Mouse (Mus musculus) neural tube, embryonic 13.5 days (tissue): ENCODE results near the gene Arf1. TPM values are rescaled to one million over a fixed set of nuclear protein-coding genes. Genes with fewer than 3 reads are reported as not detected.

ENCODE experiments used
- ATAC-seq: fragments of 200-750 bp; cut with Nextera tagmentation; 2 replicates; pipeline ENCODE4 v1.8.0; 2017; ENCODE audit warnings: low read depth, mild to moderate bottlenecking, moderate TSS enrichment, moderate library complexity
- H3K27ac ChIP-seq: fragments of 300-500 bp; sonication (generic); replicated peaks from 2 replicates; pipeline ENCODE4 v1.5.1; 2015; ENCODE audit warnings: moderate library complexity, mild to moderate bottlenecking, inconsistent platforms
- H3K27me3 ChIP-seq: fragments of 300-500 bp; sonication (generic); 2 replicates; pipeline ENCODE4 v1.6.1; 2015; ENCODE audit warnings: mild to moderate bottlenecking, inconsistent platforms
- H3K36me3 ChIP-seq: fragments of 300-500 bp; sonication (generic); 2 replicates; pipeline ENCODE4 v1.6.1; 2015; ENCODE audit warnings: mild to moderate bottlenecking, inconsistent platforms
- H3K4me1 ChIP-seq: fragments of 300-500 bp; sonication (generic); replicated peaks from 2 replicates; pipeline ENCODE4 v1.6.1; 2015; ENCODE audit warnings: inconsistent platforms
- H3K4me2 ChIP-seq: fragments of 300-500 bp; sonication (generic); 2 replicates; pipeline ENCODE4 v1.6.1; 2015; ENCODE audit warnings: inconsistent platforms, mild to moderate bottlenecking, moderate library complexity
- H3K4me3 ChIP-seq: fragments of 300-500 bp; sonication (generic); 2 replicates; pipeline ENCODE4 v1.5.1; 2015; ENCODE audit warnings: mild to moderate bottlenecking, inconsistent platforms
- H3K9ac ChIP-seq: fragments of 300-500 bp; sonication (generic); 2 replicates; pipeline ENCODE4 v1.6.1; 2015; ENCODE audit warnings: moderate library complexity, mild to moderate bottlenecking, inconsistent platforms
- H3K9me3 ChIP-seq: fragments of 300-500 bp; sonication (generic); 2 replicates; pipeline ENCODE4 v1.6.1; 2016; ENCODE audit warnings: inconsistent platforms
- WGBS: fragments of 180-500 bp; shearing (Covaris S2); methylation state at CpG from one replicate; pipeline ENCODE4 v1.1.7; 2015; 5-methylcytosine and 5-hydroxymethylcytosine counted together
- polyA plus RNA-seq: library from polyadenylated mRNA; unstranded; fragments of >200 nt; fragmentation: Nextera tagmentation; extraction: Ambion mirVana; gene quantifications from 2 replicates; pipeline ENCODE4 v1.2.1, GENCODE M21; 2015

The Arf1 gene
- polyA plus RNA-seq, 1 experiment from 2014 or later, result 642 TPM

- Histone ChIP-seq H3K4me3 (peak overlapping the region; percentile 62), H3K4me2 (peak overlapping the region; percentile 90), H3K27me3 (no peaks in the 10 kb centered on the region), H3K9me3 (no peaks in the 10 kb centered on the region), H3K36me3 (peaks cover 65% of the 10 kb centered on the region), H3K4me1 (peaks cover 25% of the 10 kb centered on the region), H3K9ac (peak overlapping the region; percentile 78), H3K27ac (peak overlapping the region; percentile 85)
- 14% methylated on average over 18 of the region's 18 CpGs for WGBS
- ATAC-seq, result peak; percentile 60
Observed at GRCm38 (mm10) chr11:59209003-59209441, 19.0 kb downstream of the Arf1 start.

- Histone ChIP-seq H3K27me3 (no peaks in the 10 kb centered on the region), H3K9ac (peak within 1 kb of the TSS; percentile 78), H3K4me3 (peak within 1 kb of the TSS; percentile 62), H3K9me3 (no peaks in the 10 kb centered on the region), H3K36me3 (peaks cover 65% of the 10 kb centered on the region), H3K27ac (peak within 1 kb of the TSS; percentile 85), H3K4me2 (peak within 1 kb of the TSS; percentile 90), H3K4me1 (peaks cover 25% of the 10 kb centered on the region)
- under 1% methylated on average over 65 of the region's 67 CpGs for WGBS
- ATAC-seq, result peak; percentile 85
Observed at GRCm38 (mm10) chr11:59208153-59208831, 19.8 kb downstream of the Arf1 start, which contains the start of gene 2310033P09Rik. Gene 2310033P09Rik, plus strand, starts transcription at chr11:59208321.

DNA sequence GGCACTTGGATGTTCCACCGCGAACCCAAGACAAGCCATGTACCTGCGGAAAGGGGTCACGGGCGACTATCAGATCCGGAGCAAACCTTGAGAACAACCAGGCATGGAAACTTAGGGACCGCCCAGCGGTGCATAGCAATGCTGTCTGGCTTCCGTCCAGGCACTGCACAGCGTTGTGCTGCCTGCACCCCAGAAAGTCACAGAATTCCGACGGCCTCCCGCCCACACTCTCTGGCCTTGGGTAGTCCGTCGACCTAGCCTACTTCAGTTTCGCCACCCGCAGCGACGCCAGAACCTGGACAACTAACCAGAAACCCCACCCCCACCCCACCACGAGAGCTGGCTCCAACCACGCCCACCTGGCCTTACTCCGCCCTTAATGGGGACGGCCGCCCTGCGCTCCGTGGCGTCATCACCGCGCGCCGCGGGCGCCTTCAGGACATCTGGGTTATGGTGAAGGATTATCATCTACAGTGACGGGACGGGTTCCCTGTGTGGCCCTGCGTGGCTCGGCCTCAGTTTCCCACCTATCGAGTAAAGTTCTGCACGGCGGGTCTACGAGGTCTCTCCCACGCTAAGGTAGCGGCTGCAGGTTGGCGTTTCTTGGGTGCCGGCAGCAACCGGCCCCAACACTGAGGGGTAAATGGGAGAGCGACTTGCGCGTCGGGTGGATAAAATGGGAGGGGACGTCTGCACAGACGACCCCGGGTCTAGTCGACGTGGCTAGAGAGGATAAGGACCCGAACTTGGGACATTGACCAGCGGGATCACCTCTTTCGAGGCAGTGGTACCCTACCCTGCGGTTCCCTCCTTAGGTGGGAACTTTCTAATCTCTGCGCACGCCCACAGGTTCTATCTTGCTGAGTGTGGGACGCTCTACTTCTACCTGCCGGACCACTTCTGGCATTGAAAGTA lies 25.7 kb downstream of the Arf1 start, which contains the start of gene Mrpl55:
Gene Mrpl55, plus strand, starts transcription at position 406 of the 915 bp plus-strand sequence.
- Histone ChIP-seq H3K4me2 (peak within 1 kb of the TSS; percentile 93), H3K27me3 (no peaks in the 10 kb centered on the region), H3K36me3 (peaks cover 30% of the 10 kb centered on the region), H3K4me3 (peak within 1 kb of the TSS; percentile 90), H3K9me3 (no peaks in the 10 kb centered on the region), H3K4me1 (peaks cover 22% of the 10 kb centered on the region), H3K27ac (peak within 1 kb of the TSS; percentile 50), H3K9ac (peak within 1 kb of the TSS; percentile 86)
- WGBS, result under 1% methylated on average over 63 of the region's 63 CpGs
- peak; percentile 95 for ATAC-seq

DNA sequence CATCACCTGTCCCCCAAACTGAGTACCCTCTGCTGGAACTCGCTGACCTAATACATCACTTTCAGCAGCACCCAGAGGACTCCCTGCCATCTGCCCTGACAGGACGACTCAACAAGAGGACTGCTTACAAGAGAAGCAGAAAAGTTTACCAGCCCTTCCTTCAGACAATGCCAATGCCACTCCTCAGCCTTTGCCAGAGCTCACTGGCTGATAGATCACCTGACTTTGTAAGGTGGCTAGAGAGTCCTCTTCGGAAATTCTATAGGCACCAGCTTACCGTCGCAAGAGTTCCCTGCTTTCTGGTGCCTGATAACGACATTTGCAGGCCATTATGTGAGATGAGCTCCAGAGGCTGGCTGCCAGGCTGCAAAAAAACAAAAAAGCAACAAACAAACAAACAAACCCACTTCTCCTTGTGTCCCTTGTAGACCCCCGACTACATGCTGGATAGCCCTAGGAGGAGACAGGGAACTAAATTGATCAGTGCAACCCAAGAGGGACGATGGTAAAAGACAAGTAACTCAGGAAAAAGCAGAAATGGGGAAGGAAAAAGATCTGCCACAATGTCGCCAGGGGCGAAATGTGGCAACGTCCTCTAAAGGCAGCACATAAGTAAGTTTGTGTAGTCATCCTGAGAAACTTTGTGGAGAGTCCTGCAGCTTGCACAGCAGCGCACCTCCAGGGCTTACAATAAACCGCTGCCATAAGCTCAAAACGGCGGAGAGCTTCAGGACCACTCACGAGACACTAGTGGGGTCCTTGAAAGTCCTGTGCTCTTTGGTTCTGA lies 26.7 kb downstream of the Arf1 start:
- 36% methylated on average over 16 of the region's 16 CpGs for WGBS
- Histone ChIP-seq H3K4me1 (peaks cover 22% of the 10 kb centered on the region), H3K9ac (peak overlapping the region; percentile 86), H3K27ac (peak overlapping the region; percentile 50; the same call in 1 of the 2 replicates), H3K4me2 (peak overlapping the region; percentile 93), H3K27me3 (no peaks in the 10 kb centered on the region), H3K36me3 (peaks cover 27% of the 10 kb centered on the region), H3K9me3 (no peaks in the 10 kb centered on the region), H3K4me3 (peak overlapping the region; percentile 90)
- ATAC-seq, result no peak

DNA sequence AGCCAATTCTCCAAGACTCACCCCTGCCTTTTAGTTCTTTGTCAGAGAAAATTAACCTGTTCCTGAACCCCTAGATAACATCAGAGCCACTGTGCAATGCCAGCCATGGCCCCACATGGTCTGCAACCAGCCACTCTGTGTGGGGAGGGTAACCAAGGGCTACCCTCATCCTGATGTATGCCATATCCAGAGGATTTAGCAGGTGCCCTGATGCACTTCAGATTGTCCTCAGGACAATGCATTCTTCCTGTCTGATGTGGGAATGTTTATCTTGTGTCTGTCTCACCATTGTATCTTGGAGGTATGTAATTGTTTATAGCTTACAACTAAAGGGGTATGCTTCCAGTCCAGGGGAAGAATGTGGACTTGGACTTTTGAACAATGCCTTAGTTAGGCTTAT lies 31.8 kb downstream of the Arf1 start:
- no peak overlapping the region for H3K9ac ChIP-seq
- H3K27ac ChIP-seq, result no peak overlapping the region
- H3K4me3 ChIP-seq, result no peak overlapping the region
- H3K4me1 ChIP-seq, result peaks cover 9% of the 10 kb centered on the region
- H3K36me3 ChIP-seq, result 0 out of 2 replicates have a peak, but pooled peaks cover 5% of the 10 kb centered on the region
- H3K27me3 ChIP-seq, result 0 out of 2 replicates have a peak, but pooled peaks cover 4% of the 10 kb centered on the region
- H3K9me3 ChIP-seq, result no peaks in the 10 kb centered on the region
- no peak for ATAC-seq
- H3K4me2 ChIP-seq, result no peak overlapping the region

DNA sequence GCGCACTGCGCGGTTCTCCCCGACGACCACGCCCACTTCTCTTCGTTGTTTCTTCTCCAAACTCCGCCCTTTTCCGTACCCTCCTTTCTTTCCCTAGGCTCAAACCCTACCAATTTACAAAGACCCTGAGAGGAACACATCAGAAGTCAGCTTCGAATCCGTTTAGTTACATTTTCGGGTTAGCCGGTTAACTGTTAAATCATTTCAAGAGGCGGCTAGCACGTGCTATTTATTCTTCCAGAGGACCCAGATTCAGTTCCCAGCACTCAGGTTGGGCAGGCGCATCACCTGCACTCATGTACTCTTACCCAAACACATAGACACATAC lies 36.0 kb downstream of the Arf1 start, which contains the start of gene Guk1:
Gene Guk1, minus strand, starts transcription at position 154 of the 328 bp plus-strand sequence.
- H3K27me3 ChIP-seq, result 0 out of 2 replicates have a peak, but pooled peaks cover 4% of the 10 kb centered on the region
- no peaks in the 10 kb centered on the region for H3K9me3 ChIP-seq
- no peaks in the 10 kb centered on the region for H3K36me3 ChIP-seq
- peak within 1 kb of the TSS; percentile 92 for H3K27ac ChIP-seq
- peak within 1 kb of the TSS; percentile 81 for H3K4me2 ChIP-seq
- H3K4me1 ChIP-seq, result peaks cover 36% of the 10 kb centered on the region
- peak within 1 kb of the TSS; percentile 62 for H3K4me3 ChIP-seq
- peak within 1 kb of the TSS; percentile 86 for H3K9ac ChIP-seq
- ATAC-seq, result peak; percentile 12; the same call in 1 of the 2 replicates
- WGBS, result 6% methylated on average over 16 of the region's 16 CpGs

DNA sequence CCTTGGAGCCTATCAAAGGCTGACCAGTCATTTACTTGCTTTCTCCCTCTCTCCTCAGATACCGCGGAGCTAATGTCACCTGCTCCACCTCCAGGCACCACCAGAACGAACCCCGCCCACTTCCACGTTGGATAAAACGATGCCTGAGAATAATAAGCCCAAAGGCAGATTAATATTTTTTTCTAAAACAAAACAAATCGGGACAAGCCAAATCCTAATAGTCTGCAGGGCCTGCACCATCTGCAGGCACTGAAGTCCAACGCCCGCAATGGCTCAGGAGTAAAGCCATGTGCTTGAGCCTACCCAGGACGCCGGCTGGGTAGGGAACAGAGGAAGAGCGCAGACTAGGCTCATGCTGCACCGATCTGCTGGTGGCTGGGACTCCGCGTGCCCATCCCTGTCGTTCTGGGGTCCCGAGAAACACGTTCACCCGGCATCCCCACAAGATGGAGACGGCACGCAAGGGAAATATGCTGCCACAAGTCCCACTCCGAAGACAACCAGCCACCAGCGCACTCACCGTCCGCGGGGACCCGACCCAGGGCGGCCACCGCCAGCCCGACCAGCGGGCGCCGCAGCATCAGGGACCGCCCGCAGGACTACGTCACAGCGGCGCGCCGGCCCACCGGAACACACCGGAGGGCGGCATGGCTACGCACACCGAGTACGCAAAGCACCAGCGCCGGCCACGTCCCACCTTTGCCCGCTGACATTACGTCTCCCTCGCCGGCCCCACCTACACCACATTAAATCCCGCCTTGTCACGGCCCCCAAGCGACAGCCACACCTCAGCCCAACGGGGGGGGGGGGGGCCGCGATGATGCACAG lies 36.6 kb downstream of the Arf1 start:
- Histone ChIP-seq H3K4me3 (peak overlapping the region; percentile 62), H3K36me3 (peaks cover 4% of the 10 kb centered on the region), H3K9me3 (no peaks in the 10 kb centered on the region), H3K27me3 (0 out of 2 replicates have a peak, but pooled peaks cover 4% of the 10 kb centered on the region), H3K27ac (peak overlapping the region; percentile 92), H3K4me1 (peaks cover 36% of the 10 kb centered on the region), H3K4me2 (peak overlapping the region; percentile 81), H3K9ac (peak overlapping the region; percentile 86)
- peak; percentile 94 for ATAC-seq
- WGBS, result under 1% methylated on average over 39 of the region's 59 CpGs

DNA sequence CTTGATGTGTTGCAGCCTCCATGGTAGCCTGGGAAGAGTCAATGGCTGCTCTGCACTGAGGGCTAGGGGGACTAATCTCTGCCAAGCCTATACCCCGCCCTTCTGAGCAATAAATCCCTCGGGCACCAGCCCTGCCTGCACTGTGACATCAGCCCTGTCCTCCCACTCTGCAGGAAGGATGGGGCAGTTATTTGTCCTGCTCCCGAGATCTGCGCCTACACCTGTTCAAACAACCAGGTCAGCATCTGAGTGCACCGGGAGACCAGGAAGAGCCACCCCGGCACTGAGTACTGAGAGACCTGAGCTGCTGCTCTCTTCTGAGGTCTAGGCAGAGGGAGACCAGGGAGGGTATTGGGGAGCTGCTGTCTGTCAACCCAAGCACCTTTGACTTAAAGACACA lies 40.4 kb downstream of the Arf1 start:
- Histone ChIP-seq H3K4me1 (peaks cover 36% of the 10 kb centered on the region), H3K9me3 (no peaks in the 10 kb centered on the region), H3K4me3 (no peak overlapping the region), H3K4me2 (no peak overlapping the region), H3K9ac (peak overlapping the region; percentile 8; the same call in 1 of the 2 replicates), H3K27me3 (no peaks in the 10 kb centered on the region), H3K36me3 (peaks cover 42% of the 10 kb centered on the region), H3K27ac (no peak overlapping the region)
- ATAC-seq, result no peak
- WGBS, result 80% methylated on average over 6 of the region's 6 CpGs

GRCm38 (mm10) chr11:59185490-59185889 lies 42.6 kb downstream of the Arf1 start:
- 0 out of 2 replicates have a peak overlapping the region, but pooled peaks have one; percentile 17 for H3K9ac ChIP-seq
- H3K4me2 ChIP-seq, result no peak overlapping the region
- H3K36me3 ChIP-seq, result peaks cover 55% of the 10 kb centered on the region
- peaks cover 29% of the 10 kb centered on the region for H3K4me1 ChIP-seq
- no peak for ATAC-seq
- H3K27ac ChIP-seq, result no peak overlapping the region
- no peak overlapping the region for H3K4me3 ChIP-seq
- WGBS, result 82% methylated on average over 5 of the region's 5 CpGs
- no peaks in the 10 kb centered on the region for H3K27me3 ChIP-seq
- no peaks in the 10 kb centered on the region for H3K9me3 ChIP-seq

- H3K4me3 ChIP-seq, result no peak overlapping the region
- ATAC-seq, result peak; percentile 20; the same call in 1 of the 2 replicates
- H3K4me1 ChIP-seq, result peaks cover 12% of the 10 kb centered on the region
- H3K4me2 ChIP-seq, result no peak overlapping the region
- no peak overlapping the region for H3K9ac ChIP-seq
- 43% methylated on average over 3 of the region's 3 CpGs for WGBS
- peaks cover 55% of the 10 kb centered on the region for H3K36me3 ChIP-seq
- H3K27me3 ChIP-seq, result peaks cover 13% of the 10 kb centered on the region
- H3K9me3 ChIP-seq, result no peaks in the 10 kb centered on the region
- H3K27ac ChIP-seq, result no peak overlapping the region
Observed at GRCm38 (mm10) chr11:59183821-59184220, 44.2 kb downstream of the Arf1 start.
